Mouse (Mus musculus) ovary, postnatal 36 days (tissue): ENCODE measurements at regions not wholly inside any gene's neighbourhood (a gene's known extent, or its start where the extent isn't known, plus 50 kb on each side); places are given as distances from the start of the nearest gene placed in this dataset.

Experiments
- DNase-seq: peaks from one replicate; pipeline ENCODE4 v3.0.0; 2022; ENCODE audit warnings: low spot score, mixed read lengths

DNA sequence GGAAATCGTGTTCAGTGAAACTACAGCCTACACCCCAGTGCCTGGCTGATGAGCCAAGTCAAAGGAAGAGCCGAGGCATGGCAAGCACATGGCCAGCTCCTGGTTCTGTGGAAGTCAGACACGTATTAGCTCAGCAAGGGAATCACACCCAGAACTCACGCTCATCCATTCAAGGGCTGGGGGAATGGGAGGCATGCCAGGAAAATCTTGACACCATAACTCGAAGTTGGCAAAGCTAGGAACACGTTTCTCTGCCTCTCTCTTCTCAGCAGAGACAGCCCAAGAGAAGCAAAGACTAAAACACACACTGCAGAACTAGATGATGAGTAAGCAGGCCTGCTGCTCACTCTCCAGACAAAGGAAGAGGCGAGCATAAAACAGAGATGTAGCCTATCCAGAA, 53.5 kb upstream of the Ypel5 start:
- no peak for DNase-seq

DNA sequence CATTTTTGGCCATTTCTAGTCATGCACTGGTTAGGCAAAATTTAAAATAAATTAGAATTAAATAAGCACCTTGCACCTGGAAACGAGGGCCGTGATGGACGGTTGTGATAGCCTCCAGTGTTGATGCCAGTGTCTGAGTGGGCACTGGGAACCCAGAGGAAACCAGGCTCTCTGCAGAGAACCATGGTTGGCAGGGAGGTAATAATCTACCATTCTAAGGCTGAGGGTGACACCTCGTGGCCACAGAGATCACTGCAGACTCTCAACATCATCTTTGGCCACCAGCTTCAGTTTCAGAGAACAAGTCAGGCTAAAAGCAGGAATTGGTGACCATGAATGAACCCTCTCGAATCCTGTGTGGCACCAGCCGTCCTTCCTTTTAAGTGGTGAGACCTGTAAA, 54.5 kb upstream of the Ypel5 start:
- DNase-seq: peak; percentile 50

DNA sequence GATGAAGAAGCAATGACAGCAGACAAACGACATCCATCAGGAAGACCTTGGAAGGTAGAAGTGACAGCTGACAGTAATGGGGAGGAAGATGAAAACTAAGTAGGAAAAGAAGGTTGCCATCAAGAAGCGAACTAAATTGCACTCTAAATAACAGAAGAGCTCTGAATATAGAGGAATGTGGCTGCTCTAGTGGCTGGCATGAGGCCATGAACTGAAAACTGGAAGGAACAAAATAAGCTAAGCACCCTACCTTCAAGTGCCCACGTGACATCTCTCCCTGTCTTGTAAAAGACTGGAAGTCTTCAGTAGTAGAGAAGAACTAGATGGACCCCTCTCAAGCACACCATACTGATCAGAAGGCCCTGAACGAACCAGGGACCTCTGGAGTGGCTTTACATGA, 68.0 kb upstream of the Ypel5 start:
- no peak for DNase-seq

DNA sequence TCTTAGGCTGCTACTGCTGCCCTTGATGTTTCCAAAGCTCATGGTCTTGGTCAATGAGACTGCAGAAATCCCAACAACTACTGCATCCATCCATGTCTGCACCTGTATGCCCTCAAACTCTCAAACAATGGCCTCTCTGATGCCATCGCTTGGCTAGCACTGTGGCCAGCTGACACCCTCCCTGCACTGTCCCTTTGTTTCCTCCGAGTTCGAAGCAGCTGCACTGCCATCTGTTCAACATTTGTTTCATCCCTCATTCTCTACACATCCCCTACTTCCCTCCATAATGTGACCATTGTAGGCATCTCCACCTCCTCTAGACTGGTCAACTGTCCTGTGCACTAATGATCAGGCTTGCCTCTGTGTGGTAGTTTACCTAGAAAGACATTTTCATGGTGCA, 75.3 kb upstream of the Ypel5 start:
- no peak for DNase-seq

DNA sequence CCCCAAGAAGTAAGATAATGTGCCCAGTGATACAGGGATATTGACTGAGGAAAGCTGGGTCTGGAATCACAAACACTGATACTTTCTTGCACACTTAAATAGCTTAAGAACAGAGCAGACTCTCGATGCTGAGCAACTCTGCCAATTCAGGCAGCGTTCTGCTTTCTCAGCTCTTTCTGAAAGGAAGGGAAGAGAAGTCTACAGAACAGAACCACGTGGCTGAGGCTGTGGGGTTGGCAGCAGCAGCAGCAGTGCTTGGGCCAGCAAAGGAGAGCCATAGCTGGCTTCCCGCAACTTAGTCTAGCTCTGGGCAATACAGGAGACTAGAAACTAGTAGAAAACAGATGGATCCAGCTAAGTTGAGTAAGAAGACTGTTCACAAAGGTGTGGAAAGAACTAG, 89.8 kb upstream of the Ypel5 start:
- no peak for DNase-seq

DNA sequence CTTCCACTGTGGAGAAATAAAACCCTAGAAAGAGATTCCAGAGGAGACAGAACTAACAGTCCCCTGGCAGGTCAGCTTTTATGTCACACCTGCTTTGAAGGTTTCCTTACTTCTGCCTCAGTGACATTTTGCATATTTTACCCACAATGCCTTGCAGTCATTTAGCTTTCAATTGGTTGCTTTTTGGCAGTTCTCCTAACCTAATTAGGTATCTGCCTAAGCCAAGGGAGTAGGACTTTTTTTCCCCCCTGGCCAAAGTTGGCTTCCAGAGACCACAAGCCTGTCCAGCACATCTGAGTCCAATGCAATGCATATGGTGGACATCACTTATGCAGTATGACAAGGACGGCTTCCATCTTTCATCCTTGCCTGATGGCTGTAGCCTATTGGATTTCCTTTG, 103.2 kb upstream of the Ypel5 start:
- no peak for DNase-seq

DNA sequence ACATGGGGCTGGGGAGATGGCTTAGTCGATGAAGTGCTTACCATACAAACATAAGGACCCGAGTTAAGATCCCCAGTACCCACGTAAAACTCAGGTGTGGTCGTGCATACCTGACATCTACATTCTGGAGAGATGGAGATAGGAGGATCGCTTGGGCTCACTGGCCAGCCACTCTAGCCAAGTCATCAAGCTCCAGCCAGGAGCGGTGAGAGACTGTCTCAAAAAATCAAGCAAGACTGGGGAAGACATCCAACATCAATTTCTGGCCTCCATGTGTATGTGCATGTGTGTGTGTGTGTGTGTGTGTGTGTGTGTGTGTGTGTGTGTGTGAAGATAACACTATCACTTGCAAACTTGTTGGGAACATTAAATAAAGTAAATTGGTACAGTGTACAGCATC, 104.6 kb upstream of the Ypel5 start:
- no peak for DNase-seq

DNA sequence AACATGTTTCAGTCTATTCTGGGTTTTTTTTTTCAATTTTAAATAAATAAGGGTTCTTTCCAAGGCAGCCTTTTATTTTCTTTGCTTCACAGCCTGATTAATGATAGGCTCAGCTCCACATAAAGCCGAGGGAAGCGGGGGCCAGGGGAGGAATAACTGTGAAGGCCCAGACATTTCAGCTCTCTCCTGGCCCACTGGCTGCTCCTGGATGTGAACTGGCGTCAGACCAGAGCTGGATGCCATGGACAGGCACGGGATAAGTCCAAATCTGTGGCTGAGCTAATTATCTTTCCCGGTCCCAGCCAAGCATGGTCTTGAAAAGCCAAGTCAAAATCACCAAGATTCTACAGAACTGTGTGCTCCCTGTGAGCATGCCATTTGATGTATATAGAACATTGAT, 105.1 kb upstream of the Ypel5 start:
- DNase-seq: no peak

DNA sequence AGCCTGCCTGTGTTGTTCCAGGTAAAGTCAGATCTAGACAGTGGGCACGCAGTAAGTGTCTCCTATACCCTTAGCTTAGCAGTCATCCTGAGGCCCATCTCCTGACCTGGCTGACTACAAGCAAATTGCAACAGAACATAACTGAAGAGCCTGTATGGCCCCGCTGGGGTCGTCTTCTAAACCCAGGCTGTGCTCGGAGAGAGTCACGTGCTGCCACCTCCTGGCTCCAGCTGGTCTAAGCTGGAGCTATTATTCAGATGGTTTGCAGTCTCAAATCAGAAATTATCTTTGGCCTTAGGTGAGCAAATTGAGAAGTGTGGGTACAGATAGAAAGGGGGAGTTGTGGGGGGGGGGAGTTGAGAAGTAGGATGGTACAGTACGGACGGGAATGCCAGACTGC, 115.5 kb upstream of the Ypel5 start:
- DNase-seq: no peak

DNA sequence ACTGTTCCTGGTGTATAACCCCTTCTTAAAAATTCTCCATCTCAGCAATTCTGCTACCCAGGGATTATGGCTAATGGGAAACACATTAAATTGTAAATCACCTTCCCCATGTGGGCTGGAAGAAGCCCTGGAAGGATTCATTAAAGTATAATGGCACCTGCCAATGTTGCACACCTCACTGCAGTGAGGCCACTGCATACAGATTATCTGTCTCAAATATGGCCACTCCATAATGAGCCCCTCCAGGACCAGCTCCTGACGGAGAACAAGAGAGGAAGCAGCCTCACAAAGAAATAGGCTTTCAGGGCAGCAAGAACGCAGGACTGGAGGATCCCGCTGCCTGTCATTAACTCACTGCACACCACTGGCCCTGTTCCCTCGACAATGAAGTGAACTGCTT, 115.2 kb upstream of the Alk start:
- DNase-seq: no peak

DNA sequence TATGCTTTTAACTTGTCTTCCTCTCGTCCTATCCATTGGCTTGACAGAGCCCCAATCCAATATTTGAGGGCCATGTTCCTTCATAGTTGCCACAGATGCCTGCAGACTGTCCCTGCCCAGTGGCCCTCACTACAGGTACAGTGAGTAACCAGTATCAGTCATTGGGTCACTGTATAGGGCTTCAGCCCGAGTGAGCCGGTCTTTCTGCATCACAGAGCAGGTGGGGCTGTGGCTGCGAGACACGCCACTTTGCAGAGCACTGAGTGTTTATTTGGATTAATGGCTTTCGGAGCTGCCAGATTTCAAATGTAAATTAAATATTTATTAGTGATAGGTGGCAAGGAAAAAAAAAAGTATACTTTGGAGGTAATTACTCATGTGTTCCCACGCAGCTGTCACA, 87.2 kb upstream of the Alk start:
- DNase-seq: no peak

DNA sequence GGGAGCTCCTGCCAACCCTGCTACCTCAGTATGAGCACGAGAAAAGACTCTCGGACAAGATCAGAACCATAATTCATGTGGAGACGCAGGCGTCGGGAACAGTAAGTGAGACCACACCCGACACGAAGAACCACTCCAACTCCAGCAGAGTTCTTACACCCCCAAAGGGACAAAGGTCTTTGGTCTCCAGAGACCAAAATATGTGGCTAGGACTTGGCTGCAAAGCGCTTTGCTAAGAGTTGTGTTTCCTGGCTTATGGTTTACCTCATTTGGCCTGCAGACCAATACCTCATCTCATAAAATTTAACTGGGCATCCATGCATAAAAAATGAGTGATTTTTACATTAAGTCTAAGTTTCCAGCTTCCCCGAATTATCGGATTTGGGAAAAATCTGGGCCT, 85.2 kb upstream of the Alk start:
- DNase-seq: no peak

DNA sequence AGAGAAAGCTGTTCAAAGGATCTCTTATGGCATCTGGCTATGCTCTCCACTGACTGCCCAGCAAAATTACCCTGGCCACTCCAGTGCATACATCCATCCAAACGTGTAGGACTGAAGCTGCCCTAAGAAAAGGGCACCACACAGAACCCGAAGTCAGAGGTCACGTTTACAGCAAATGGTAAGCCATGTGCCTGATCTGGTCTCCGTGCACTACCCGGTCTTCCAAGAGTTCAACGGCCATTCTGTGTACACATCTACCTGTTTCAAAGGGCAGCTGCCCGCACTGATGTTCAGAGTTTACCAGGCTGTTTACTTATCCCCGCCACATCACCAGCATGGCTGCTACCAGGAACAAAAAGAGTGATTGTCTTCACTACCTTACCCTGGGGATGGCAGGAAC, 84.4 kb upstream of the Alk start:
- no peak for DNase-seq

DNA sequence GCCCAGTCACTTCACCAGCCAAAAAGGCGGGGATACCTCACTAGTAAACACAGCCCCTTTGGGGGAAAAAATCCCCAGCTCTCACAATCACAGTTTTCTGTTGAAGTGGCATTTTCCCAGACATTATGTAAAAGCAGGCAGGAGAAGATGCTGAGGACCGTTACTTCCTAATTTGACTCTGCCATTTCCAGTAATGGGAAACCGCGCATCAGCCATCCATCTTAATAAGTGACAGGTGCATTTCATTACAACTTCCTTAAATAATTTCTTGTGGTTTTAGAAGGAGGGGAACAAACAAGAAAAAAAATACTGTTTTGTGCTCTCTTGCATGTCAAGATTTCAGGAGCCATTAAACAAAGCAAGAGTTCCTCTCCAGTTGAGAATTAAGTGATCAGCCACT, 70.2 kb upstream of the Alk start:
- DNase-seq: no peak

DNA sequence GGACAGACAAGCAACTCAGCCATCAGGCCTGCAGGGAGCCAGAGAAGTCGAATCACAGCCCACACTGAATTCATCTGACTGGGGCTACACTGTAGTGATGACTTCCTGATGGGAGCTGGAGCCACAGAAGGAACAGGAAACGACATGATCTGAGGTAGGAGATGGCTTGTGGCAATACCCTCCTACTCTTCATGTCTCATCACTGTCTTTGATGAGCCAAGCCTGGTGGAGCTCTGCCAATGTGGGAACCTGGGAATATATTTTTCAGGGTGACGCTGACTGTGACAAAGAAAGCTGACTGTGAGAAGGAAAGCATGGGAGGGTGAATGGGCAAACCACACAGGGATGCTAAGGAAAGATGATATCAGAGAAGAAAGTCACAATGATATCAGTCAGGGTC, 67.6 kb upstream of the Alk start:
- no peak for DNase-seq

DNA sequence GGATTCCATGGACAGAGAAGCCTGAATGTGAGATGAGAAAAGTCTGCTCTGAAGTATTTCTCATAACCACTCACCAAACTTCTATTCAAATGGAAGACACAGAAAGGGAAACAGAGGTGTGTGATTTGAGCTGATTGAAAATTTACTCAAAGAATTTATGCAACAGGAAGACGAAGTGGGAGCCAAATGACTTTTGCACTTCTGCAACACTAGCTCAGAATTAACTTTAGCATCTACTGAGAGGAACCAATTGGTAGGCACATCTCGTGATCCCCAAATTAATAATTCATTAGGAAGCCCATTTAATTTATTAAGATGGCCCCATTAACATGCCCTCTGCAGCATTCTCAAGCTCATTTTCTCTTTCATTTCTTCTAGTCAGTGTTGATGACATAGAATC, 62.5 kb upstream of the Alk start:
- DNase-seq: no peak

DNA sequence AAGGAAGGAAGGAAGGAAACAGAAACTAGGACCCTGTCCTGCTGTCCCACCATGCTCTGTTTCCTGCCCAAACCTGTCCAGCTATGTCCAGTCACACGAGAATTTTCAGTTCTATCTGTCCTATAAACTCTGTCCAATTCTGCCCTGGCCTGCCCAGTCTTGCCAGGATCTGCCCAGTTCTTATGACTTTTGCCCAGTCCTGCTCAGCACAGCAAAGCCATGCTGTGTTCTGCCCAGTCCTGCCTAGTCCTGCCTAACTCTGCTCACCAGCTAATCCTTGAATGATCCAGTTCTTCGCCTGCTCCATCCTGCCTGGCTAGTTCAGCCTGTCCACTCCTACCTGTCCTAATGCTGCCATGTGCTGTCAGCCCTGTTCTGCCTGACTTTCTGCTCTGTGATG, 57.3 kb upstream of the Alk start:
- DNase-seq: no peak

DNA sequence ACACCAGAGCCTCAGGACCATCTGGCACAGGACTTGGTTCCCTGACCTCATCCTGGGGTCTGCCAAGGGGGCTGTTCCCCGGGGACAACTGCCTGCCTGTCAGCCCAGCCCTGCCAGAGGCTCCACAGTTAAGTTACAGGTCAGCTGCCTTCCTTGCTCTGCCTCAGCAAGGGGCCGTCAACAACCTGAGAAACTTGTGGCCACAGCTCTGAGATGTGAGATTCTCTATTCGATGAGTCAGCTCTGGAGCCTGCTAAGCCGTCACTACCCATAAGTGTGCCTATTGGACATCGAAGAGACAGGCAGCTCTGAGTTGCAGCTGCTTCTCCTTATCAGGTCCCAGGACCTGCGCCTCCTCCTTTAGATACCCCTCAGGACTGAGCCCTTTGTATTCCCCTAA, 54.3 kb upstream of the Alk start:
- DNase-seq: no peak

DNA sequence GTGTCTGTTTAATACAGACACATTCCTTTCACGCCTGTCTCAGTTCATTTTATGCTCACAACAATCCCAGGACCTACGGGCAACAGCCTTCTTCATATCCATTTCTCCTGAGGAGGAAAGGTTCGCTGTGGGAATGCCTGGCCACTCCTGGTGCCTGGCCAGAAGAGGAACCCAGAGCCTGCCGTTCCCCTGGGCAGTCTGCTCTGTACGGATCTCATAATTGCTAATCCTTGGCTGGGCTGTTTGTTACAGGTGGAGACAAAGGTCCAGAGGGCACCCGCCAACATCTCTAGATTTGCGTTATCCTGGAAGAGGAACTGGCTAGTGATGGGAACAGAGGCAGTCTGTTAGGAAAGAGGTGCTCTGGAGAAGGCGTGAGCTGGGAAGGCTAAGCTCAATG, 53.4 kb upstream of the Alk start:
- DNase-seq: no peak
